Mouse (Mus musculus) hindbrain, postnatal 0 days (tissue): ENCODE data around the gene Sphk2. TPM values are rescaled to one million over a fixed set of nuclear protein-coding genes. Genes with fewer than 3 reads are reported as not detected.

ENCODE experiments used
- ATAC-seq: fragments of 200-750 bp; cut with Nextera tagmentation; 2 replicates; pipeline ENCODE4 v1.8.0; 2017; ENCODE audit warnings: mild to moderate bottlenecking, moderate TSS enrichment, moderate library complexity
- DNase-seq: peaks from one replicate; pipeline ENCODE4 v3.0.0-alpha.2; 2015; ENCODE audit warnings: low spot score
- H3K27ac ChIP-seq: fragments of 300-500 bp; sonication (generic); 2 replicates; pipeline ENCODE4 v1.5.1; 2014; ENCODE audit warnings: mild to moderate bottlenecking
- H3K27me3 ChIP-seq: fragments of 300-500 bp; sonication (generic); 2 replicates; pipeline ENCODE4 v1.6.1; 2014; ENCODE audit warnings: low read length, mixed read lengths; ENCODE audit not compliant: insufficient read depth
- H3K36me3 ChIP-seq: fragments of 300-500 bp; sonication (generic); 2 replicates; pipeline ENCODE4 v1.6.1; 2014; ENCODE audit warnings: low read length, mixed read lengths; ENCODE audit not compliant: insufficient read depth
- H3K4me1 ChIP-seq: fragments of 300-500 bp; sonication (generic); 2 replicates; pipeline ENCODE4 v1.6.1; 2014; ENCODE audit warnings: antibody characterized with exemption, low read length, mixed read lengths; ENCODE audit not compliant: insufficient read depth
- H3K4me2 ChIP-seq: fragments of 300-500 bp; sonication (generic); 2 replicates; pipeline ENCODE4 v1.6.1; 2014; ENCODE audit warnings: low read depth, mild to moderate bottlenecking, low read length, moderate library complexity, mixed read lengths
- H3K4me3 ChIP-seq: fragments of 300-500 bp; sonication (generic); 2 replicates; pipeline ENCODE4 v1.5.1; 2014; ENCODE audit warnings: low read length
- H3K9ac ChIP-seq: fragments of 300-500 bp; sonication (generic); replicated peaks from 2 replicates; pipeline ENCODE4 v1.6.1; 2014; ENCODE audit warnings: mild to moderate bottlenecking, low read length, moderate library complexity, mixed read lengths
- H3K9me3 ChIP-seq: fragments of 300-500 bp; sonication (generic); 2 replicates; pipeline ENCODE4 v1.6.1; 2016; ENCODE audit warnings: low read length, mixed read lengths
- CTCF ChIP-seq: IDR thresholded peaks from 2 replicates; pipeline ENCODE4 v1.5.1; 2016; ENCODE audit warnings: antibody characterized with exemption, control low read depth, low read depth
- WGBS: fragments of 180-500 bp; shearing (Covaris S2); extraction: QIAGEN DNeasy Blood & Tissue Kit; methylation state at CpG from one replicate; pipeline ENCODE4 v1.1.7; 2014; 5-methylcytosine and 5-hydroxymethylcytosine counted together
- polyA plus RNA-seq: library from polyadenylated mRNA; unstranded; fragments of >200 nt; fragmentation: Nextera tagmentation; extraction: Ambion mirVana; gene quantifications from 2 replicates; pipeline ENCODE4 v1.2.1, GENCODE M21; 2015
- total RNA-seq: library from RNA; depleted of rRNA; stranded (reverse); fragments of >200 nt; gene quantifications from 2 replicates; pipeline ENCODE4 v1.2.3, GENCODE M21; 2014; rRNA removed

Gene Sphk2
- total RNA-seq (27.4 and 31.6 TPM in 2 replicates), polyA plus RNA-seq (17.8 and 18.5 TPM in 2 replicates)

DNA sequence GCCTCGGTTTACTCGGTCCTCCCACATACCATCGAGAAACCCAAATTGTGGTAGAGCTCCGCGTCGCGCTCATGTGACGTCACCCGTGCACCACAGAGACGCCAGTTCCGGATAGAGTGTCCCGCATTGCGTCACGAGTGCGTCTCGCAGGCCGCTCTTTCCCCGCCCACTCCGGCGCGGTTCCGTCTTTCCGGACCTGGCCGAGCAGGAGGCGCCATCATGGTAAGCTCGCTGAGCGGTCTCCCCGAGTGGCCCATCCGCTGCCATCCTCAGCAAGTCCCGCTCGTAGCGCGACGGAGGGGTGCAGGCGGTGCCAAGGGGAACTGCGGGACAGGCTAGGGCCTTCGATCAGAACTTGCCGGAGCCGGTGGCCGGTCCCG lies at the start of gene Sphk2:
Gene Sphk2 (minus strand): TSS at position 85 of the 380 bp plus-strand sequence.
- Histone ChIP-seq H3K9ac (peak within 1 kb of the TSS; percentile 94), H3K27me3 (no peaks in the 10 kb centered on the region), H3K9me3 (no peaks in the 10 kb centered on the region), H3K4me3 (peak within 1 kb of the TSS; percentile 82), H3K36me3 (peaks cover 25% of the 10 kb centered on the region), H3K4me1 (peaks cover 27% of the 10 kb centered on the region), H3K27ac (peak within 1 kb of the TSS; percentile 93), H3K4me2 (peak within 1 kb of the TSS; percentile 85)
- DNase-seq (peak; percentile 100), ATAC-seq (peak; percentile 85)
- no peak; the same call in 1 of the 2 replicates for TF ChIP-seq CTCF
- WGBS = under 1% methylated on average over 41 of the region's 41 CpGs

DNA sequence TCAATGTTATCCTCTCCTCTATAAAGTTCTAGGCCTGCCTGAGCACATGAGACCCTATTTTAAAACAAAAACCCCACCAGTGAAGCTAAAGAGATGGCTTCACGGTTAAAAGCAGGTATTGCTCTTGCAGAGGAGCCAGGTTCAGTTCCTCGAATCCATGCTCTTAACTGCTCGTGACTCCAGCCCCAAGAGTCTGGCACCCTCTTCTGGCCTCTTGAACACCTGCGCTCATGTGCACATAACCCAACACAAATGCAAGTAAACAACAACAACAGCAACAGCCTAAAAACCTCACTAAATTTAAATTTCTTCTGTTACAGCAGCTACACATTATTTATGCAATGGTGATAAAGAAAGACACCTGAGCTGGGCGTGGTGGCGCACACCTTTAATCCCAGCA lies 49.7 kb upstream of the Sphk2 start:
- H3K36me3 ChIP-seq = no peaks in the 10 kb centered on the region
- no peak for DNase-seq
- no peaks in the 10 kb centered on the region for H3K27me3 ChIP-seq
- H3K9me3 ChIP-seq = no peaks in the 10 kb centered on the region
- no peak for TF ChIP-seq CTCF
- H3K9ac ChIP-seq = no peak overlapping the region
- H3K4me2 ChIP-seq = no peak overlapping the region
- no peak overlapping the region for H3K27ac ChIP-seq
- H3K4me1 ChIP-seq = no peaks in the 10 kb centered on the region
- no peak overlapping the region for H3K4me3 ChIP-seq
- 95% methylated on average over 6 of the region's 6 CpGs for WGBS
- no peak for ATAC-seq

DNA sequence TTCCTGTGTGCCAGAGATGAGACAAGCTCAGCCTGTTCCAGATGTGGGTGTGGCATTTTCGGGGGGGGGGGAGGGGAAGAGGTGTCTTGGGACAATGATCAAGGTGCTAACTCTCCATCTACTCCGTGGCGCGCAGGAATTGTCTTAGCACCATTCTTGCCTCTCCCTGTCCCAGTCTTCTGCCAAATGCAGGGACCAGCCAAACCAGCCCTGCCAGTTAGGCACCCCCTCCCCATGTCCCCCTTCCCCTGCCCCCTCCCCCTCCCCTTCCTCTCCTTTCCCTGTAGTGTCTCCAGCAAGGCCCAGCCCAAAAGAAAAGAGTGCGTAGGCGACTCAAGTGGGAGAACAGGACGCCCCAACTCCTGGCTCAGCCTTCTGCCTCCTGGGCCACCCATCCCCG lies 49.0 kb upstream of the Sphk2 start:
- H3K27me3 ChIP-seq = no peaks in the 10 kb centered on the region
- no peak overlapping the region for H3K4me3 ChIP-seq
- ATAC-seq = no peak
- no peaks in the 10 kb centered on the region for H3K36me3 ChIP-seq
- 55% methylated on average over 8 of the region's 8 CpGs for WGBS
- no peak overlapping the region for H3K27ac ChIP-seq
- no peak for DNase-seq
- TF ChIP-seq CTCF = no peak
- H3K4me2 ChIP-seq = no peak overlapping the region
- no peaks in the 10 kb centered on the region for H3K9me3 ChIP-seq
- H3K9ac ChIP-seq = no peak overlapping the region
- no peaks in the 10 kb centered on the region for H3K4me1 ChIP-seq

GRCm38 (mm10) chr7:45765995-45766394 lies 48.2 kb upstream of the Sphk2 start:
- no peaks in the 10 kb centered on the region for H3K4me1 ChIP-seq
- H3K4me2 ChIP-seq = no peak overlapping the region
- H3K27me3 ChIP-seq = no peaks in the 10 kb centered on the region
- 65% methylated on average over 8 of the region's 8 CpGs for WGBS
- no peaks in the 10 kb centered on the region for H3K9me3 ChIP-seq
- no peak overlapping the region for H3K4me3 ChIP-seq
- H3K27ac ChIP-seq = no peak overlapping the region
- no peak for TF ChIP-seq CTCF
- DNase-seq (no peak), ATAC-seq (no peak)
- no peak overlapping the region for H3K9ac ChIP-seq
- no peaks in the 10 kb centered on the region for H3K36me3 ChIP-seq

GRCm38 (mm10) chr7:45760151-45760550 lies 42.3 kb upstream of the Sphk2 start:
- Histone ChIP-seq H3K4me2 (no peak overlapping the region), H3K4me1 (no peaks in the 10 kb centered on the region), H3K4me3 (no peak overlapping the region), H3K27me3 (peaks cover 6% of the 10 kb centered on the region; the same call in 1 of the 2 replicates), H3K36me3 (no peaks in the 10 kb centered on the region), H3K27ac (no peak overlapping the region), H3K9ac (no peak overlapping the region), H3K9me3 (no peaks in the 10 kb centered on the region)
- TF ChIP-seq CTCF = no peak
- DNase-seq (no peak), ATAC-seq (no peak)
- WGBS = 55% methylated on average over 5 of the region's 5 CpGs

- Histone ChIP-seq H3K4me2 (peak overlapping the region; percentile 31), H3K4me3 (0 out of 2 replicates have a peak overlapping the region, but pooled peaks have one; percentile 2), H3K36me3 (no peaks in the 10 kb centered on the region), H3K9me3 (no peaks in the 10 kb centered on the region), H3K27ac (no peak overlapping the region), H3K4me1 (no peaks in the 10 kb centered on the region), H3K9ac (0 out of 2 replicates have a peak overlapping the region, but pooled peaks have one; percentile 13), H3K27me3 (peaks cover 6% of the 10 kb centered on the region; the same call in 1 of the 2 replicates)
- DNase-seq (no peak), ATAC-seq (no peak)
- TF ChIP-seq CTCF = no peak
- WGBS = 20% methylated on average over 20 of the region's 27 CpGs
These were observed 41.6 kb upstream of the Sphk2 start for GRCm38 (mm10) chr7:45759400-45759799.

GRCm38 (mm10) chr7:45755703-45756102 lies 37.9 kb upstream of the Sphk2 start:
- Histone ChIP-seq H3K4me3 (no peak overlapping the region), H3K9ac (no peak overlapping the region), H3K9me3 (no peaks in the 10 kb centered on the region), H3K27ac (no peak overlapping the region), H3K27me3 (peaks cover 6% of the 10 kb centered on the region; the same call in 1 of the 2 replicates), H3K36me3 (no peaks in the 10 kb centered on the region), H3K4me2 (no peak overlapping the region), H3K4me1 (no peaks in the 10 kb centered on the region)
- no peak for DNase-seq
- 52% methylated on average over 6 of the region's 6 CpGs for WGBS
- TF ChIP-seq CTCF = no peak
- no peak for ATAC-seq
